Mouse (Mus musculus): ENCODE results near the gene Olfr1130.
"Not testable (repeated sequence)": the region's sequence is repeated elsewhere in the genome, so short reads cannot be mapped to it uniquely, and the experiment has no call there.

Olfr1130 gene

DNA sequence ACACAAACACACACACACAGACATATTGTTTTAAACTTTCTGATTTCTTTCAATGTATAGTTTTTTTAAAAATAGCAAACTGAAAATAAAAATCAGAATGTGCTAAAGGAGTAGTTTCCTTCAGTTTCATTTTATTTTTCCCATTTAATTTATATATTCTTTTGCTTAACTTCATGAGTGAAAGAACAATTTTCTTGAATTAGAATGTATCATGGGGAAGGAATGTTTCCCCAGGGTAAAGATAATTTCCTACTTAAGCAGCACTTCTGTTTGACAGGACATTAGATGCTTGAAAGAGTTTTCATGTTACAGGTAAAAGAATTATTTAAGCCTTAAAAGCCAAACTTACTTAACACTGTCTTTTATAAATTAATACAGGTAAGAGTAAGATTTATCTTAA is at the start of gene Olfr1130:
TSS of gene Olfr1130 (plus strand) at position 301 of the 400 bp plus-strand sequence.
- not testable (repeated sequence) for DNase-seq (ENCODE audit: low spot score in 2 of 2)

DNA sequence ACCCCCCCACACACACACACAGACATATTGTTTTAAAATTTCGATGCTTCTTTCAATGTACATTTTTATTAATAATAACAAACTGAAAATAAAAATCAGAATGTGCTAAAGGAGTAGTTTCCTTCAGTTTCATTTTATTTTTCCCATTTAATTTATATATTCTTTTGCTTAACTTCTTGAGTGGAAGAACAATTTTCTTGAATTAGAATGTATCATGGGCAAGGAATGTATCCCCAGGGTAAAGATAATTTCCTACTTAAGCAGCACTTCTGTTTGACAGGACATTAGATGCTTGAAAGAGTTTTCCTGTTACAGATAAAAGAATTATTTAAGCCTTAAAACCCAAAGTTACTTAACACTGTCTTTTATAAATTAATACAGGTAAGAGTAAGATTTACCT is 32.4 kb upstream of the Olfr1130 start, which contains the start of gene Olfr1129:
TSS of gene Olfr1129 (plus strand) at position 301 of the 400 bp plus-strand sequence.
- DNase-seq (ENCODE audit: low spot score in 2 of 2) = not testable (repeated sequence)

DNA sequence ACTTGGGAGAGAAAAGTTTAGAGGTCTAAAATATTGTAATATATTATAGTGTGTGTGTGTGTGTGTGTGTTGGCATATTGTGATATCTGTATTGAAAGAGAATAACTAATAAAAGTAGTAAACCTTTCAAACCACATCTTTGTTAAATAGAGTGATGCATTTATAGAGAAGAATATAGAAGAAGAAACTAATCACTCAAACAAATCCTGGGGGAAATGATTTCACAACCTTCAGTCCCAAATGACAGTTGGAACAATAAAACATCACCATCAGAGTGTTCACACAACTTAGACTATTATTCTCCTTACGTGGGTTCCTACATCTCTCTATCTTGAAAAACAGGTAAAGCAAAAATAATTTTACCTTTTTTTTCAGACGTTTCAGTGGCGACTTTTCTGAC is 20.8 kb downstream of the Olfr1130 start, which contains the start of gene Olfr1131:
TSS of gene Olfr1131 (plus strand) at position 301 of the 400 bp plus-strand sequence.
- no peak for DNase-seq (ENCODE audit: low spot score in 2 of 2)

DNA sequence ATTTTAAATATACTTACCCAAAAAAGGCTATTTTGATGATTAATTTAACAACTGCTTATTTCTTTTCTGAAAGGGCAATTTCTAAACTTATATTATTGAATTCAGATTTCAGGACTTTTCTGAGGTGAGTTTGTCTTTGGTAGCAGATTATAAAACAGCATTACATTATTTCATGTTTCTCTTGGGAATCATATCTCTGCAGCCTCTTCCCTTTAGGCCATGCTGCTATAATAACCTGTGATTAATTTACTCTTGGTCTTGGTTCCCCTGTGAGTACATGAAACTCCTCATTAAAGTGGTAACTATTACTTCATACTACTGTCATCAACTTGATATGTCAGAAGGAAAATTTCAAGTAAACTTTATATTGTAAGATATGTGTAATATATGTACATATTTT is 31.4 kb downstream of the Olfr1130 start, which contains the start of gene Olfr1132:
TSS of gene Olfr1132 (minus strand) at position 101 of the 400 bp plus-strand sequence.
- no peak for DNase-seq (ENCODE audit: low spot score in 2 of 2)

DNA sequence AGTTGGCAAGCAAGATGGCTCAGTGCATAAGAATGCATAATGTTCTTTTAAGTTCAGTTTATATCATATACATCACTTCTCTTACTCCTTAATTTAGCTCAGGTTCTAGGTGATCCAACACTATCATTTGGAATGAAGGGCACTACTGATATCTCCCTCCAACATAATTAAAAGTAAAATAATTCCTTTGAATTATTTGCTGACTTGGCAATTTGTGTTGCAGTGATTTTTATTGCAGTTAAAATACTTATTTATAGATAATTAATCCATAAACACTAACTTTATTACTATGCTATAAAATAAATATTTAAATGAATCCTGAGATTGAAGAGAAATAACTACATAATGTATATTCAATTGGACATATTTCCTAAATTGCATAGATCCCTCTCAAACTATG is 36.4 kb downstream of the Olfr1130 start:
- no peak for DNase-seq (ENCODE audit: low spot score in 2 of 2)

DNA sequence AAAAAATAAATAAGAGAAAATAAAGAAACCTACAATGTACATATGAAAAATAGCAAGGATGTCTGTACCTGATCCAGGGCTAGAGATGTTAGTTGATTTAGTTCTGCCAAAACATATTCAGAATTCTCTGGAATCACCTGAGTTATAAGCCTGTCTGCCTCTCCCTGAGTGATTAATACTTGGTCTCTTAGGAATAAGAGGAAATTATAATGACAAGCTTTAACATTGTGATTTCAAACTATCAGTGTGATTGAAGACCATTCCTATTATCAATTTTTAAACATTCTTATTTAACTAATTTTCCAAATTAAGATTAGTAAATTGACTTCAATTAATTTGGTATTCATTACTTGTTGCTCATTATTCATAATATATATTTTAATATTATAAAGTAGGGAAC is 41.3 kb downstream of the Olfr1130 start, which contains the start of gene Olfr1133:
TSS of gene Olfr1133 (minus strand) at position 101 of the 400 bp plus-strand sequence.
- DNase-seq (ENCODE audit: low spot score in 2 of 2) = no peak

DNA sequence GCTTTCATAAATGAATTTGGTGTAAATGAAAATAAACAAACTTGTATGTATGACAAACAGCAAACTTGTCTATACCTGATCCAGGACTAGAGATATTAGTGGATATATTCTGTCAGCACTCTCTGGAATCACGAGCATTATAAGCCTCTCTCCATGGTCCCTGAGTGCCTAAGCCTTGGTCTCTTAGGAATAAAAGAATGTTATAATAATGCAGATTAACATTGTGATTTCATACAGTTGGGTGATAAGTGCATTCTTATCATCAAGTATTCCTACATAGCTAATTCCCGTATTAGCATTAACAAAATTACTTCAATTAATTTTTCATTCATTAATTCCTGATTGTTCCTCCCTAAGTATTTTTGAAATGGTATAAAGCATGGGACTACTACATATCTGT is 52.3 kb downstream of the Olfr1130 start, which contains the start of gene Olfr1134:
TSS of gene Olfr1134 (minus strand) at position 101 of the 400 bp plus-strand sequence.
- DNase-seq (ENCODE audit: low spot score in 2 of 2) = no peak
